Mouse (Mus musculus): ENCODE measurements around the gene Nr1h5. TPM values are rescaled to one million over a fixed set of nuclear protein-coding genes. Genes with fewer than 3 reads are reported as not detected.

Nr1h5 gene
- polyA plus RNA-seq, 1 experiment from 2014 or later = 2.0 TPM

Other genes starting within 250 kb of the Nr1h5 start
- gene Tspan2, start 229.6 kb downstream of the Nr1h5 start, polyA plus RNA-seq (2015; fragmentation: Nextera tagmentation; extraction: Ambion mirVana) = 1.9 TPM in 2 replicates
- gene Tshb, start 181.4 kb downstream of the Nr1h5 start, polyA plus RNA-seq (2015; fragmentation: Nextera tagmentation; extraction: Ambion mirVana) = not detected in 2 replicates
- not detected in 2 replicates for gene Sycp1, start 28.0 kb downstream of the Nr1h5 start, polyA plus RNA-seq (2015; fragmentation: Nextera tagmentation; extraction: Ambion mirVana)
- 14.9 and 15.4 TPM in 2 replicates for gene Sike1, start 31.6 kb upstream of the Nr1h5 start, polyA plus RNA-seq (2015; fragmentation: Nextera tagmentation; extraction: Ambion mirVana)
- gene Csde1, start 56.3 kb upstream of the Nr1h5 start, polyA plus RNA-seq (2015; fragmentation: Nextera tagmentation; extraction: Ambion mirVana) = 104 TPM in 2 replicates
- 32.7 and 37.1 TPM in 2 replicates for gene Nras, start 94.2 kb upstream of the Nr1h5 start, polyA plus RNA-seq (2015; fragmentation: Nextera tagmentation; extraction: Ambion mirVana)
- gene Ampd1, start 109.9 kb upstream of the Nr1h5 start, polyA plus RNA-seq (2015; fragmentation: Nextera tagmentation; extraction: Ambion mirVana) = 0.77 and 0.94 TPM in 2 replicates
- gene Dennd2c, start 138.5 kb upstream of the Nr1h5 start, polyA plus RNA-seq (2015; fragmentation: Nextera tagmentation; extraction: Ambion mirVana) = 7.8 and 8.9 TPM in 2 replicates
- gene Bcas2, start 207.5 kb upstream of the Nr1h5 start, polyA plus RNA-seq (2015; fragmentation: Nextera tagmentation; extraction: Ambion mirVana) = 125 and 140 TPM in 2 replicates

All from liver, embryonic 15.5 days (tissue).